Mouse (Mus musculus): Measurements from ENCODE around the gene Abhd18. TPM values are rescaled to one million over a fixed set of nuclear protein-coding genes. Genes with fewer than 3 reads are reported as not detected.
A peak's percentile ranks its signal among the peaks of the same experiment; 100 is the strongest.

Abhd18 gene
- polyA plus RNA-seq, 1 experiment = 5.5 TPM

DNA sequence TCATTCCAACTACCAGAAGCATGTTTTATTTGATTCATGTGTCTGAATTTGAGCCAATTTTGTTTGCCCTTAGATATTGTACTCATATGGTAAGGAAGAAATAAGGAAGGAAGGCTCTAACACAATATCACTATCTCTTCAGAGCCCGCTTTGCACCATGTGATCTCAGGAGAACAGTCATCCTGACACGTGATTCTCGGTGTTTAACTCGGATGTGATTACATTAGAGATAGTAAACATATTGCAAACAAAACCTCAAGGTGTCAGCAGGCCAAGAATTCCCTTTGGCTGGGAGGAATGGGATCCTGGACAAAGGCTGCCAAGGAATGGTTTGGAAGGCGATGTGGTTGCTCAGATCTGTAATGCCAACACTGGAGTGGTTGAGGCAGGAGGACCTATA lies 91.4 kb downstream of the Abhd18 start:
- Histone ChIP-seq H3K36me3 (ENCODE audit: control insufficient read depth, insufficient read depth, low read length) (peaks cover 3% of the 10 kb centered on the region), H3K4me3 (ENCODE audit: insufficient read depth, low read depth, low read length) (no peak overlapping the region), H3K4me1 (ENCODE audit: control insufficient read depth, insufficient read depth, low read length) (no peaks in the 10 kb centered on the region), H3K27me3 (replicated peaks; ENCODE audit: control insufficient read depth, insufficient read depth, low read length) (no peaks in the 10 kb centered on the region), H3K27ac (ENCODE audit: insufficient read depth, low read depth, low read length) (no peak overlapping the region)
- TF ChIP-seq POLR2A (IDR thresholded peaks at IDR 0.05; ENCODE audit: low read depth, low read length) (no peak), CTCF (conservative IDR thresholded peaks at IDR 0.05; ENCODE audit: insufficient read depth, insufficient read length, low read depth, low read length) (no peak)
- no peak for DNase-seq
- 89% methylated on average over 5 of the region's 5 CpGs for WGBS

DNA sequence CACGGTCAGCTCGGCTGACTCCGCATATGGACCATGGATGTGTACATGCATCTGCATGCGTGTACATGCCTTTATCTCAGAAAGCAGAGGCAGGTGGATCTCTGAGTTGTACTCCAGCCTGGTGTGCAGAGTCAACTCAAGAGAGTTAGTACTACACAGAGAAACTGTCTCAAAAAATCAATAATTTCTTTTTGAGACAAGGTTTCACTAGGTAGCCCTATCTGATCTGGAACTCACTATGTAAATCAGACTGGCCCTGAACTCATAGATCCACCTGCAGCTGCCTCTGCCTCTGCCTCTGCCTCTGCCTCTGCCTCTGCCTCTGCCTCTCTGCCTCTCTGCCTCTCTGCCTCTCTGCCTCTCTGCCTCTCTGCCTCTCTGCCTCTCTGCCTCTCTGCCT lies 91.8 kb downstream of the Abhd18 start:
- Histone ChIP-seq H3K4me1 (ENCODE audit: control insufficient read depth, insufficient read depth, low read length) (no peaks in the 10 kb centered on the region), H3K27ac (ENCODE audit: insufficient read depth, low read depth, low read length) (no peak overlapping the region), H3K4me3 (ENCODE audit: insufficient read depth, low read depth, low read length) (no peak overlapping the region), H3K36me3 (ENCODE audit: control insufficient read depth, insufficient read depth, low read length) (peaks cover under 1% of the 10 kb centered on the region; the same call in 1 of the 2 replicates), H3K27me3 (replicated peaks; ENCODE audit: control insufficient read depth, insufficient read depth, low read length) (no peaks in the 10 kb centered on the region)
- WGBS = 96% methylated on average over 4 of the region's 4 CpGs
- DNase-seq = no peak
- TF ChIP-seq CTCF (conservative IDR thresholded peaks at IDR 0.05; ENCODE audit: insufficient read depth, insufficient read length, low read depth, low read length) (no peak), POLR2A (IDR thresholded peaks at IDR 0.05; ENCODE audit: low read depth, low read length) (no peak)

DNA sequence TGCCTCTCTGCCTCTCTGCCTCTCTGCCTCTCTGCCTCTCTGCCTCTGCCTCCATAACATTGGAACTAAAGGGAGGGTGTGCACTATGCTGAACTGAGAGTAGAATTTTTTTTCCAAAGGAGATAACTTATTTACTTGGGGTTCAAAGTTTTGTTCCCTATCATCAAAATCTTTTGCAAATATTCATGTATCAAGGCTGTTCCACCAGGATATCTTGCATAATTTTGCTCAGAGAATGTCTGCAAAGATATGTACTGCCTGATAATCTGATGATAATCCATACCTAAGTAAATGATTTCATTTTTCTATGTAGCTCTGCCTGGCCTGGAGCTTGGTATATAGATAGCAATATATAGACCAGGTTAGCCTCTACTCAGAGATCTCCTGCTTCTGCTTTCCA lies 92.2 kb downstream of the Abhd18 start:
- Histone ChIP-seq H3K27ac (ENCODE audit: insufficient read depth, low read depth, low read length) (no peak overlapping the region), H3K27me3 (replicated peaks; ENCODE audit: control insufficient read depth, insufficient read depth, low read length) (no peaks in the 10 kb centered on the region), H3K4me3 (ENCODE audit: insufficient read depth, low read depth, low read length) (no peak overlapping the region), H3K36me3 (ENCODE audit: control insufficient read depth, insufficient read depth, low read length) (no peaks in the 10 kb centered on the region), H3K4me1 (ENCODE audit: control insufficient read depth, insufficient read depth, low read length) (no peaks in the 10 kb centered on the region)
- TF ChIP-seq POLR2A (IDR thresholded peaks at IDR 0.05; ENCODE audit: low read depth, low read length) (no peak), CTCF (conservative IDR thresholded peaks at IDR 0.05; ENCODE audit: insufficient read depth, insufficient read length, low read depth, low read length) (no peak)
- DNase-seq = no peak

DNA sequence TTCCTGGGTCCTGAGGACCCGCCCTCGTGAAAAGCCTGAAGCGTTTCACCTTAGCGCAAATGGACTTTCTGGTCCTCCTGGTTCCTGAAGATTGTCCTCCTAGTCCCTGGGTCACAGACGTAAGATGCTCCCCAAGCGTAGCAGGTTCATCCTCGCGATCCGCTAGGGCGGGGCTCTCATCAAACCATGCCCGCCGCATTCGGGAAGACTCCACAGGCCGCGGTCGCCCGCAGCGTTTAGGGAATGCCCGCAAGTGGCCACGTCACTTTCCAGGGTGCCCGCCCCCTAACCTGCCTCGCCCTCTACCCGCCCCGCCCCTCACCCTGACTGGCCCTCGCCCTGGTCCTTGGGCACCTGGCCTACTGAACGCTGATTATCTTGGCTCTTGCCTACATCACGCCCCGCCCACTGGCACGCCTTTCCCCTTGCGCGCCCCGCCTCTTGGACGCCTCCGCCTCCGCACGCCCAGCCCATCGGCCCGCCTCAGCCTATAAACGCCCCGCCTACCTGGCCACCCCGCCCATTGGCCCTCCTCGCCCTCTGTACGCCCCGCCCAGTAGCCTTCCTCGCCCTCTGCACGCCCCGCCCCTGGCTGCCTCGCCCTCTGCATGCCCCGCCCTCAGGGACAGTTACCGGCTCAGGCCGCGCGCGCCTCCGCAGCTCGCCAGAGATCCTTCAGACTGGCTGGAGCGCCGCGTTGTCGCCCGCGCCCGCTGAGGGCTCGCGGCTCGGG lies 102.6 kb downstream of the Abhd18 start, which contains the start of gene Larp1b:
Gene Larp1b, plus strand, starts transcription at position 659 of the 733 bp plus-strand sequence.
- peaks cover 6% of the 10 kb centered on the region; the same call in 1 of the 2 replicates for H3K4me1 ChIP-seq (ENCODE audit: control insufficient read depth, insufficient read depth, low read length)
- H3K27ac ChIP-seq (ENCODE audit: insufficient read depth, low read depth, low read length) = peak within 1 kb of the TSS; percentile 75
- under 1% methylated on average over 66 of the region's 66 CpGs for WGBS

GRCm38 (mm10) chr3:40949903-40950600 lies 103.3 kb downstream of the Abhd18 start:
- H3K27me3 ChIP-seq (replicated peaks; ENCODE audit: control insufficient read depth, insufficient read depth, low read length) = no peaks in the 10 kb centered on the region
- peak overlapping the region; percentile 65 for H3K4me3 ChIP-seq (ENCODE audit: insufficient read depth, low read depth, low read length)
- no peaks in the 10 kb centered on the region for H3K36me3 ChIP-seq (ENCODE audit: control insufficient read depth, insufficient read depth, low read length)
- TF ChIP-seq POLR2A (IDR thresholded peaks at IDR 0.05; ENCODE audit: low read depth, low read length) (no peak), CTCF (conservative IDR thresholded peaks at IDR 0.05; ENCODE audit: insufficient read depth, insufficient read length, low read depth, low read length) (no peak)
- peak; percentile 54 for DNase-seq
- WGBS = under 1% methylated on average over 114 of the region's 118 CpGs
- H3K4me1 ChIP-seq (ENCODE audit: control insufficient read depth, insufficient read depth, low read length) = peaks cover 6% of the 10 kb centered on the region; the same call in 1 of the 2 replicates
- H3K27ac ChIP-seq (ENCODE audit: insufficient read depth, low read depth, low read length) = peak overlapping the region; percentile 75

More for the DNA sequence above, 102.6 kb downstream of the Abhd18 start, which contains the start of gene Larp1b:
- peak; percentile 89 for TF ChIP-seq POLR2A (IDR thresholded peaks at IDR 0.05; ENCODE audit: low read depth, low read length)
- no peak for TF ChIP-seq CTCF (conservative IDR thresholded peaks at IDR 0.05; ENCODE audit: insufficient read depth, insufficient read length, low read depth, low read length)
- no peaks in the 10 kb centered on the region for H3K36me3 ChIP-seq (ENCODE audit: control insufficient read depth, insufficient read depth, low read length)
- DNase-seq = peak; percentile 100
- H3K4me3 ChIP-seq (ENCODE audit: insufficient read depth, low read depth, low read length) = peak within 1 kb of the TSS; percentile 66
- H3K27me3 ChIP-seq (replicated peaks; ENCODE audit: control insufficient read depth, insufficient read depth, low read length) = no peaks in the 10 kb centered on the region

- TF ChIP-seq CTCF (conservative IDR thresholded peaks at IDR 0.05; ENCODE audit: insufficient read depth, insufficient read length, low read depth, low read length) (no peak), POLR2A (IDR thresholded peaks at IDR 0.05; ENCODE audit: low read depth, low read length) (peak; percentile 19)
- H3K27ac ChIP-seq (ENCODE audit: insufficient read depth, low read depth, low read length) = peak overlapping the region; percentile 75
- under 1% methylated on average over 43 of the region's 43 CpGs for WGBS
- peak overlapping the region; percentile 65 for H3K4me3 ChIP-seq (ENCODE audit: insufficient read depth, low read depth, low read length)
- no peaks in the 10 kb centered on the region for H3K36me3 ChIP-seq (ENCODE audit: control insufficient read depth, insufficient read depth, low read length)
- peak; percentile 89 for DNase-seq
- peaks cover 8% of the 10 kb centered on the region; the same call in 1 of the 2 replicates for H3K4me1 ChIP-seq (ENCODE audit: control insufficient read depth, insufficient read depth, low read length)
- H3K27me3 ChIP-seq (replicated peaks; ENCODE audit: control insufficient read depth, insufficient read depth, low read length) = no peaks in the 10 kb centered on the region
Observed at GRCm38 (mm10) chr3:40950601-40951201, 103.9 kb downstream of the Abhd18 start.
